Mouse (Mus musculus) T-cell, adult 66 days (primary cell): Measurements from ENCODE around the gene 5330417C22Rik. TPM values are rescaled to one million over a fixed set of nuclear protein-coding genes. Genes with fewer than 3 reads are reported as not detected.

Experiments
- total RNA-seq, 2 experiments: library from RNA; stranded (reverse); gene quantifications; 3 replicates in 1 of 2; 4 replicates in 1 of 2; pipeline ENCODE4 v1.2.4; 2023

The 5330417C22Rik gene
- under 1 TPM; 0.15 to 0.18 TPM for total RNA-seq

DNA sequence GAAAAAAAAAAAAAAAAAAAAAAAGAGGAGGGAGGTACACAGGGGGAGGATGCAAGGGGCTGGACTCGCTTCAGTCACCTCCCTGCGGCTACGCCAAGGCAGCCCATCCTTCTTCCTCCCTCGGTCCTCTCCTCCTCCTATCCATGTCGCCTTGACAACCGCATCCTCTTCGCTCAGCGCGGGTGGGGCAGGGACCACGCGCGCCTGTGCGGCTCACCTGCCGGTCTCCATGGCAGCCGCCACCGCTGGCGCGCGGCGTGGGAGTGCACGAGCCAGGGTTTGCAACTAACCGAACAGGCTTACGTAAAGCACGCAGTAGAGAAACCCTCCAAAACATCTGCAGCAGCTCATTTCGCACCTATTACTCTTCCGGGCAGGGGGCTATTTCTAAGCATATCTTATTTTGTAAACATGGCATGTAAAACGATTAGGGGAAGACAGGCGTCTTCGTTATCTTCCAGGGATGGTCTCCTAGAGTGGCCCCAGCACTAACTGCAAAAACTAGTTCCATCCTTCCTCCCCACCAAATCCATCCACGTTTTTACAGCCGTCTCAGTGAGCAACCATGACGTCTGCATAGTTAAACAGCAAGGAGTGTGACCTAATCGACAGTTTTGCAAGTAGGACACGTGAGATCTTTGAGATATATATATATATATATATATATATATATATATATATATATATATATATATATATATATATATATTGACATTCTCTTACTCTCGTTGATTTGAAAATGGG is at the start of gene 5330417C22Rik:
5330417C22Rik (minus strand) TSS at position 20 of the 744 bp plus-strand sequence.

DNA sequence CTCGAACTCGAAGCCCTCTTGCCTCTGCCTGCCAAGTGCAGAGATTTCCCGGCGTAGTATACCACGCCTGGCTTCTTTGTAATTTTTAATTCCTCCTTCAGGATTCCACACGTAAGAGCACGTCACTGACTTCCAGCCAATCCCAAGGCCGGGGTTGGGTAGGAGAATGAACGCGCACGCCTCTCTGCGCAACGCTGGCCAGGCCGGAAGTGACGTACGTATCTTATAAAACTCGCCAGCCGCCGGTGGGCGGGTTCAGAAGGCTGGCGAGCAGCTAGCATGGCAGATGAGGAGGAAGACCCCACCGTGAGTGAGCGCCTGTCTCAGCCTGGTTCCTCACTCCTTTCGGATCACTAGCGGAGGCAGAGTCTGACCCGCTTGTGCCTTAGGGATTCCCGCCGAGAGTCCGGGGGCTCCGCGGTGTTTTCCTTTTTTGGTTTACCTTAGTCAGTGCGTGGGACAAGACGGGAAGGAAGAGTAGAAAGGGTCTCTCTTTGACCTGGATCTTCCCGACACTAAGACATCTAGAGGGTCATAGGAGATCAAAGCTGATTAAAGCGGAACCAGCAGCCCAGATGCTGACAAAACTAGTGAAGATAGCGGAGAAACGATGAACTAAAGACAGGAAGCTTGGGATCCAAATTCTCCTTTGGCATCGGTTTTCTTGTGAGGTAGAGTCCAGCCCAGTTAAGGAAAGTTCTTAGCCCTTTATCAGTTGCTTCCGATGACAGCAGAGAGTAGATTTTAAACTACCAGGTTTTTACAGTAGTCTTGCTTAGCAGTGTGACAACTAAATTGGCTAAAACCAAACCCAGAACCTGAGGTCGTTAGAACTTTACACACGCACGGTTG is 35.3 kb upstream of the 5330417C22Rik start, which contains the start of gene Taf13:
Taf13 (plus strand) TSS at position 256 of the 852 bp plus-strand sequence.

DNA sequence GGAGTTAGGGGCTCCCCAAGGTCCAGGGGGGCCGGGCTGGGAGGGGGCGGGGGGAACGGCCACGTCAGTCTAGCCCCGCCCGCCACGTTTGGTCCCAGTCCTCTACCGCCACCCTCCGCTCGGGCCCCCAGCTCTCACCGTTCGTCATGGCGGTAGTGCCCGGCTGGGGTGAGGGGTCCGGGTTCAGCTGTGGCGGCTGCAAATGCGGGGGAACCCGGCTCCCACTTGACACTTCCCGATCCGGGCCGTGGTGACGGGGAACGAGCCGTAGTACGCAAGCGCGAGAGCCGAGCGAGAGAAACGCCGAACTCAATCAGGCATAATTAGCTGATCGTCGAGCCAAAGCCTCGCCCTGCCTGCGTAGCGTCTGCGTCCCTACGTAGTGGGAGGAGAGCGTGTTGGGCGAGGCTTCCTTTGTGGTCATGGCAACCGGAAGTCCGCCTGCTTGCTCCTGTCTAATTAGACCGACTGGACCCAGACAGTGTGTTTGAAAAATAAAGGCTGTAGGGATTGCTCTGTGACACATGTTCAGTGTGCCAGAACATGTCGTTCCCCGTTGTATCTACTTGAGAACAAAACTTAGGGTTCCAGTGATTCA is 25.9 kb upstream of the 5330417C22Rik start, which contains the start of gene Tmem167b:
Tmem167b (minus strand) TSS at position 334 of the 598 bp plus-strand sequence.

DNA sequence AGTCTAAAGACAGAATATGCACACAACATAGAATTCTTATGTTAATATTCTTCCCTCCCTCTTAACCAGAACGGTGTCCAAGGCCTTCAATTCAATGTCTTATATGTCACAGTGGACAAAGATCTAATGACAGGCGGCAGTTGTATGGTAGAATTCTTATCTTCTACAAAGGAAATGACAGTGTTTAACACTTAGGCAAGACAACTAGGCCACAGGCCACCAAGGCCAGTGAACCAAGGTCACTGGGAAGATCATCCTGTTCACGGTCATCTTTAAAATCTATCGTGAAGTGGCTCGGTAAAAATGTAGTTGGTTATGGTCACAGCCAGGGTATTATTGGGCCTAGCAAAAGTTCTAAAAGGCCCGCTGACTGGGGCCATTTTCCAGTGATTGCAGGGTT is 2.4 kb downstream of the 5330417C22Rik start, which contains the start of gene 1700013F07Rik:
1700013F07Rik (plus strand) TSS at position 200 of the 400 bp plus-strand sequence.

DNA sequence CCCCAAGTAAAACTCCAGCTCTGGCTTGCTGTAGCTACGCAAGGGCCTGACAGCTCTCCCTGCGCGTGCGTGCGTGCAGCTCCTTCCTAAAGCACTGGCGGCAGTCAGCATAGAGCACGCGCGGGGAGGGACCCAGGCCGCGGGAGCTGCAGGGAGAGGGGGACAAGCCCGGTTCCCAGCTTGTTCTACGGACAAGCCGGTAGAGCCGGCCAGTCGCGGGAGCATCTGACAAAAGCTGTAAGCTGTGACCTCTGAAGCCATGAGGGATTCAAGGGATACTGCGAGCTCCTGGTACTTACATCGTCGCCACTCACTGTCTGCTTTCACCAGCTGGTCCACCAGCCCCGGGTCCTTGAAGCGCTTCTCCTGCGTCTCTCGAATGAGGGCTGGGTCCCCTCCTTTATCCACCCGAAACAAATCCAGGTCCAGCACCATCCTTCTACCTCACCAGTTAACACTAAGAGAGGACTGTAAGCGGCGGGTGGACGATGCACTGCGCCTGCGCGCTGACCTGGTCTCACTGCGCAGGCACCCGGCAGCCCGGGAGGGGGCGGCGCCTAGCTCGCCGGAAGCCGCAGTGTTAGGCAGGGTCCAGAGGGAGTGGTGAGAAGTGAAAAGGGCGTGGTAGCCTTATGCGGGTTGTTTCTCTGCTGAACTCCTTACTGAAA is 91.5 kb downstream of the 5330417C22Rik start, which contains the start of gene Sars:
Sars (minus strand) TSS at position 512 of the 668 bp plus-strand sequence.

DNA sequence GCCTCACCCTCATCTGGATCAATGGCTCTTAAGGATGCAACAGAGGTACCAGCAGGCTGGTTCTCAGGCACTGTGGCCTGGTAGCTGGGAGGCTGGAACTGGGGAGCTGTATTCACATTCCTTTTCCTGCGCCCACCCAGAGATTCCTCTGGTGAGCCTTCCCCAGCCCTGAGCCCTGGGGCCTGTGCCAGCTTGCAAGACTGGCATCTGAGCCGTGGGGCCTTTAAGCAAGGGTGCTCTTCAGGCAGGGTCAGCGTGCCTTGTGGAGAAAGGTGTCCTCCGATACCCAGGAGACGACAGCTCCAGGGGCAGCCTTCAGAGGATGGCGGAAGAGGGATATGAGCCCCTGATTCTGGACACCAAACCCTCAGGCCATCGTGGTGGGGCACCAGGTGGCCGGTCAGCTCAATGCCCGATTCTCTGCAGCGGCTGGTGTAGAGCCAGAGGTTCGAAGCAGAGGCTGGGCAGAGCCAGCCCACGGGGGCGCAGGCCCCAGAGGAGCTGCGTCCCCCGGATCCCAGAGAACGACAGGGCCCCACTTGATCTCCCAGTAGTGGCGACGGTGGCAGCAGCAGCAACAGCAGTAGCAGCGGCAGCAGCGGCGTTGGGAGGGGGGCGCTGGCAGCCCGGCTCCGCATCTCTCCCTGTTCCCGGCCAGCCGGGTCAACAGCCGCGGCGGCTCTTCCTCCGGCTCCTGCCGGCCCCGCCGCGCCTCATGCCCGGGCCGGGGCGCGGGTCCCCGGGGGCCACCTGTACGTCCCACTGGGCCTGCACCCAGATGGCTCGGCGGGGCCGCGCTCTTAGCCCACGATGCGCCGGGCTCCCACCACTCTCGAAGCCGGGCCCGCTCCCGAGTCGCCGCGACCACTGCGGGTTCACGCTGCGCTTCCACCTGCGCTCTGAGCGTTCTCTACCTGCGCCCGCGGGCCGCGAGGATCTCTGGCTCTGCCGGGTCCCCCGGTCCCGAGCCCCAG is 121.2 kb downstream of the 5330417C22Rik start, which contains the start of gene Celsr2:
Celsr2 (minus strand) TSS at position 696 of the 974 bp plus-strand sequence.

Other genes starting within 250 kb of the 5330417C22Rik start
- not detected for gene Mybphl, start 171.6 kb downstream of the 5330417C22Rik start, total RNA-seq
- under 1 TPM; 0.82 to 0.89 TPM for gene Psrc1, start 152.7 kb downstream of the 5330417C22Rik start, total RNA-seq
- 10 to 100 TPM in 1 of 2 experiments, 1 to 10 TPM in 1; 9.2 to 12.4 TPM for gene Celsr2, start 121.0 kb downstream of the 5330417C22Rik start, total RNA-seq
- gene Sars, start 91.3 kb downstream of the 5330417C22Rik start, total RNA-seq: 100 to 1,000 TPM; 158 to 162 TPM
- not detected for gene 1700013F07Rik, start 2.4 kb downstream of the 5330417C22Rik start, total RNA-seq
- 10 to 100 TPM; 37.6 to 39.8 TPM for gene Tmem167b, start 25.9 kb upstream of the 5330417C22Rik start, total RNA-seq
- gene Taf13, start 35.2 kb upstream of the 5330417C22Rik start, total RNA-seq: 10 to 100 TPM; 18.4 to 20.1 TPM
- 10 to 100 TPM; 17.8 to 20.6 TPM for gene Wdr47, start 54.7 kb upstream of the 5330417C22Rik start, total RNA-seq
- gene Clcc1, start 117.4 kb upstream of the 5330417C22Rik start, total RNA-seq: 10 to 100 TPM; 35.9 to 39.2 TPM
- gene Gpsm2, start 185.8 kb upstream of the 5330417C22Rik start, total RNA-seq: 1 to 10 TPM; 7.5 to 7.8 TPM
- gene Aknad1, start 203.1 kb upstream of the 5330417C22Rik start, total RNA-seq: not detected